Mouse (Mus musculus): ENCODE results near the gene Pax9. TPM values are rescaled to one million over a fixed set of nuclear protein-coding genes. Genes with fewer than 3 reads are reported as not detected.

Gene Pax9
- total and polyA plus RNA-seq, 3 experiments: 0.06 TPM; not detected in 2

DNA sequence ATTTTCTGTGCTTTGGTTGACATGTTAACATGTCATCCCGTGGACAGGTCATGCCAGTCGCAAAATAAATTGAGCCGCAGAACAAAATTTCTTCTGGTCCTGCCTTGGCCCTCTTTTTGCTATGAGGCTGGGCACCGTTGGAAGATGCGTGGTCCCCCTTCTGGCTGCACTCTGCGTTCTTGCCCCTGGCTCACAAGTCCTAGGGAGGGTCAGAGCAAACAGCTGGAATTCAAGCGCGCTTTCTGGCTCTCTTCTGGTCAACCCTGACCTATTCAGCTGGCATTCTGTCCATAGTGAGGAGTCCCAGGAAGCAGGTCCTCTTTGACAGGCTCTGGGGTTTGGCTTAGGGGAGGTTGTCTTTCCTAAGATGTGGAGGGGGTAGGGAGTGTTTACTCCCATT lies 2.6 kb upstream of the Pax9 start:
- Histone ChIP-seq H3K4me2 (ENCODE audit: insufficient read depth, low read depth, poor library complexity, severe bottlenecking) (no peak overlapping the region), H3K9me3 (replicated peaks; ENCODE audit: low read length) (no peaks in the 10 kb centered on the region), H3K36me3 (replicated peaks in 1 of 2; ENCODE audit: control insufficient read depth in 1 of 2, insufficient read depth in 1 of 2, low read length in 1 of 2) (no peaks in the 10 kb centered on the region), H3K4me1 (ENCODE audit: control insufficient read depth in 1 of 2, insufficient read depth in 2 of 2) (peaks cover 0 to 15% of the 10 kb centered on the region in 2 experiments; a peak in 2 of 4 replicates), H3K4me3 (replicated peaks in 1 of 3; ENCODE audit: low read depth in 2 of 3, low read length in 2 of 3, poor library complexity in 1 of 3) (no peak overlapping the region), H3K27ac (ENCODE audit: insufficient read depth, low read depth) (no peak overlapping the region), H3K27me3 (replicated peaks) (no peaks in the 10 kb centered on the region), H3K9ac (ENCODE audit: insufficient read depth, low read depth) (no peak overlapping the region), H3K79me2 (replicated peaks; ENCODE audit: control insufficient read depth, extremely low read depth, insufficient read depth, poor library complexity, severe bottlenecking) (no peaks in the 10 kb centered on the region)
- in situ Hi-C loops (cut with MboI; ENCODE audit: low pct_ligation_motif_present, low pct_unique_long_range_greater_than_20kb, low sequenced_read_pairs) (loop anchor here (25.0 kb wide), 1 partner anchor 498 kb away; the partner anchor contains the start of gene Slc25a21), dilution Hi-C loops (cut with MboI; ENCODE audit: extremely low pct_ligation_motif_present, extremely low pct_unique_long_range_greater_than_20kb, low sequenced_read_pairs) (no loop called here)
- no peak for DNase-seq (ENCODE audit: extremely low read depth)
- TF ChIP-seq MAFK (IDR thresholded peaks at IDR 0.05; ENCODE audit: insufficient replicate concordance, low read length) (no peak), SIN3A (IDR thresholded peaks at IDR 0.05; ENCODE audit: low read length) (no peak), POLR2A (IDR thresholded peaks at IDR 0.05; ENCODE audit: low read depth, low read length) (no peak), SMC3 (IDR thresholded peaks at IDR 0.05; ENCODE audit: low read depth, low read length) (no peak), RAD21 (IDR thresholded peaks at IDR 0.05; ENCODE audit: low read depth, low read length) (no peak), ETS1 (conservative IDR thresholded peaks at IDR 0.05; ENCODE audit: low read depth, low read length) (no peak), ZNF384 (IDR thresholded peaks at IDR 0.05; ENCODE audit: low read depth, low read length) (no peak), KAT2A (IDR thresholded peaks at IDR 0.05; ENCODE audit: insufficient replicate concordance, low read length) (no peak), CHD2 (IDR thresholded peaks at IDR 0.05; ENCODE audit: low read length) (no peak), TCF12 (IDR thresholded peaks at IDR 0.05; ENCODE audit: low read depth, low read length) (no peak), IRF4 (IDR thresholded peaks at IDR 0.05; ENCODE audit: low read depth, low read length) (no peak)

DNA sequence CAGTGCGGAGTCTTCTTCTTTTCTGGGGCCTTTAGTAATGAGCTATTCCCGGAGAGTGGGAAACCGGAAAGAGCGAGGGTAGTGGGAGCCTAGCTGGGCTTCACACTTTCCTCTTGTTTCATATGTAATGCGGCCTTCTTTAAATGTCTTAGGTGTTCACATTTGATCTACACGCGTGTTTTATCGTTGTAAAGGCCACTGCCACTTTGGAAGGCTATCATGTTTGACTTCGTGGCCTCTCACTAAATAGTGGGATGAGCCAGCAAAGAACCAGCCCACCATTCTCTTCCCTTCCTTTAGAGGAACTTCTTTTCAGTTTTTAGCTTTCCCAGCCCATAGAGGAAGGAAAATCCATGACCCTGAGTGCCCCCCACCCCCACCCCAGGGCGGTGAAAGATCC lies 2.2 kb upstream of the Pax9 start:
- no peaks in the 10 kb centered on the region for H3K9me3 ChIP-seq (replicated peaks; ENCODE audit: low read length)
- no peak overlapping the region for H3K9ac ChIP-seq (ENCODE audit: insufficient read depth, low read depth)
- no peaks in the 10 kb centered on the region for H3K79me2 ChIP-seq (replicated peaks; ENCODE audit: control insufficient read depth, extremely low read depth, insufficient read depth, poor library complexity, severe bottlenecking)
- dilution Hi-C loops (cut with MboI; ENCODE audit: extremely low pct_ligation_motif_present, extremely low pct_unique_long_range_greater_than_20kb, low sequenced_read_pairs): no loop called here
- in situ Hi-C loops (cut with MboI; ENCODE audit: low pct_ligation_motif_present, low pct_unique_long_range_greater_than_20kb, low sequenced_read_pairs): loop anchor here (25.0 kb wide), 1 partner anchor 498 kb away; the partner anchor contains the start of gene Slc25a21
- H3K27me3 ChIP-seq (replicated peaks): no peaks in the 10 kb centered on the region
- peaks cover 0 to 15% of the 10 kb centered on the region in 2 experiments; a peak in 2 of 4 replicates for H3K4me1 ChIP-seq (ENCODE audit: control insufficient read depth in 1 of 2, insufficient read depth in 2 of 2)
- no peaks in the 10 kb centered on the region for H3K36me3 ChIP-seq (replicated peaks in 1 of 2; ENCODE audit: control insufficient read depth in 1 of 2, insufficient read depth in 1 of 2, low read length in 1 of 2)
- H3K4me3 ChIP-seq (replicated peaks in 1 of 3; ENCODE audit: low read depth in 2 of 3, low read length in 2 of 3, poor library complexity in 1 of 3): no peak overlapping the region
- no peak overlapping the region for H3K4me2 ChIP-seq (ENCODE audit: insufficient read depth, low read depth, poor library complexity, severe bottlenecking)
- no peak overlapping the region for H3K27ac ChIP-seq (ENCODE audit: insufficient read depth, low read depth)
- TF ChIP-seq JUN (IDR thresholded peaks at IDR 0.05; ENCODE audit: insufficient read depth, low read depth, low read length) (no peak), NRF1 (IDR thresholded peaks at IDR 0.05; ENCODE audit: low read depth, low read length) (no peak), ZNF384 (IDR thresholded peaks at IDR 0.05; ENCODE audit: low read depth, low read length) (no peak), NELFE (IDR thresholded peaks at IDR 0.05; ENCODE audit: low read depth, low read length) (no peak), MEF2A (IDR thresholded peaks at IDR 0.05; ENCODE audit: borderline replicate concordance, low read depth, low read length) (no peak), MAFK (IDR thresholded peaks at IDR 0.05; ENCODE audit: insufficient replicate concordance, low read length) (no peak), SMC3 (IDR thresholded peaks at IDR 0.05; ENCODE audit: low read depth, low read length) (no peak), RCOR1 (conservative IDR thresholded peaks at IDR 0.05; ENCODE audit: low read depth, low read length) (no peak), ETS1 (conservative IDR thresholded peaks at IDR 0.05; ENCODE audit: low read depth, low read length) (no peak), CHD1 (IDR thresholded peaks at IDR 0.05; ENCODE audit: low read depth, low read length) (no peak)
- no peak for DNase-seq (ENCODE audit: extremely low read depth)
